Comparison of ENCODE assay signal across 8 mouse cellular contexts in genomic region chr10:80665981-80666733, GRCm38 (mm10). TPM values are rescaled to one million over a fixed set of nuclear protein-coding genes. Genes with fewer than 3 reads are reported as not detected.
DNase-seq lines count a peak whose midpoint lies in the region; ATAC-seq and TF ChIP-seq lines count a peak whose summit lies in the region.

No protein-coding gene starts in this region.

- intact Hi-C loops in gastrocnemius, postnatal 14 days (cut with DNase I; ENCODE audit: low total_unique reads): no loop called here

- no peak for TF ChIP-seq POLR2A in lung, adult 2 months (IDR thresholded peaks at IDR 0.05; ENCODE audit: borderline replicate concordance, extremely low read depth, low read depth, low read length)

- DNase-seq in gastrocnemius, adult 18-20 months (ENCODE audit: low spot score): peak; percentile 28
- no peak for DNase-seq in gastrocnemius, postnatal 14 days
- DNase-seq in lung, adult 2 months: peak; percentile 33
- no peak for DNase-seq in lung, postnatal 25 days (ENCODE audit: low spot score)
- DNase-seq in kidney, postnatal 0 days (ENCODE audit: low spot score): no peak
- DNase-seq in thymus, postnatal 10 days (ENCODE audit: low spot score in 2 of 2): no peak
- no peak for DNase-seq in testis, postnatal 10 days (ENCODE audit: low spot score)

- H3K36me3 ChIP-seq in kidney, postnatal 0 days (ENCODE audit: insufficient read depth, low read length): peaks cover 45% of the 10 kb centered on the region

- peaks cover 61% of the 10 kb centered on the region for H3K4me1 ChIP-seq in lung, adult 2 months (ENCODE audit: control insufficient read depth, insufficient read depth, low read length)
- peaks cover 39% of the 10 kb centered on the region for H3K4me1 ChIP-seq in kidney, postnatal 0 days (replicated peaks; ENCODE audit: insufficient read depth, low read length)

- H3K4me3 ChIP-seq in lung, adult 2 months (replicated peaks; ENCODE audit: extremely low read depth, low read depth, low read length): no peak overlapping the region
- H3K4me3 ChIP-seq in kidney, postnatal 0 days (replicated peaks; ENCODE audit: low read depth, low read length): no peak overlapping the region

- no peak for TF ChIP-seq CTCF in lung, adult 2 months (IDR thresholded peaks at IDR 0.05; ENCODE audit: insufficient read depth, low read length)
- TF ChIP-seq CTCF in kidney, postnatal 0 days (IDR thresholded peaks at IDR 0.05; ENCODE audit: low read depth): peak; percentile 43; the same call in 1 of the 2 replicates

- 51% methylated on average over 10 of the region's 10 CpGs for WGBS in lung, adult 2 months
- WGBS in kidney, postnatal 0 days: 52% methylated on average over 10 of the region's 10 CpGs

- peak overlapping the region; percentile 93 for H3K27ac ChIP-seq in kidney, postnatal 0 days

- H3K27me3 ChIP-seq in kidney, postnatal 0 days (ENCODE audit: insufficient read depth, low read length): no peaks in the 10 kb centered on the region

- 0 out of 2 replicates have a peak overlapping the region, but pooled peaks have one; percentile 4 for H3K9ac ChIP-seq in kidney, postnatal 0 days (ENCODE audit: low read depth, low read length)

- H3K4me2 ChIP-seq in kidney, postnatal 0 days (ENCODE audit: low read length): no peak overlapping the region

- no peaks in the 10 kb centered on the region for H3K9me3 ChIP-seq in kidney, postnatal 0 days (replicated peaks; ENCODE audit: low read length)

- ATAC-seq in kidney, postnatal 0 days (replicated peaks; ENCODE audit: low FRiP score, low read depth): no peak
- ATAC-seq in megakaryocyte progenitor cell, adult 5-6 weeks (replicated peaks; ENCODE audit: poor library complexity): peak; percentile 38

RNA-seq across cellular contexts. Expression of gene Btbd2, which starts 9.3 kb away (rescaled TPM):
- 10 to 100 TPM; 38.5 to 40.0 TPM for total RNA-seq in gastrocnemius, adult 18-20 months (2021)
- total RNA-seq in gastrocnemius, postnatal 14 days (2021): 10 to 100 TPM; 30.1 to 34.4 TPM
- polyA plus RNA-seq in lung, adult 2 months (2012; rRNA removed): 87.0 and 91.3 TPM in 2 replicates
- polyA plus RNA-seq in kidney, postnatal 0 days (2015; fragmentation: Nextera tagmentation; extraction: Ambion mirVana): 62.7 and 64.5 TPM in 2 replicates
- total RNA-seq in megakaryocyte progenitor cell, adult 5-6 weeks (2015): 10.5 and 13.2 TPM in 2 replicates
- total RNA-seq in megakaryocyte progenitor cell, adult 5-6 weeks (2017): 19.9 and 25.7 TPM in 2 replicates

RNA-seq across cellular contexts. Expression of gene Mknk2, which starts 11.8 kb away (rescaled TPM):
- 100 to 1,000 TPM; 244 to 292 TPM for total RNA-seq in gastrocnemius, adult 18-20 months (2021)
- total RNA-seq in gastrocnemius, postnatal 14 days (2021): 100 to 1,000 TPM; 167 to 186 TPM
- 267 and 338 TPM in 2 replicates for polyA plus RNA-seq in lung, adult 2 months (2012; rRNA removed)
- 75.8 and 85.5 TPM in 2 replicates for polyA plus RNA-seq in kidney, postnatal 0 days (2015; fragmentation: Nextera tagmentation; extraction: Ambion mirVana)
- 40.1 and 46.2 TPM in 2 replicates for total RNA-seq in megakaryocyte progenitor cell, adult 5-6 weeks (2015)
- 32.8 and 44.4 TPM in 2 replicates for total RNA-seq in megakaryocyte progenitor cell, adult 5-6 weeks (2017)

RNA-seq across cellular contexts. Expression of gene Mob3a, which starts 35.6 kb away (rescaled TPM):
- total RNA-seq in gastrocnemius, adult 18-20 months (2021): 1 to 10 TPM; 2.3 to 4.1 TPM
- 1 to 10 TPM; 5.5 to 7.4 TPM for total RNA-seq in gastrocnemius, postnatal 14 days (2021)
- 51.5 and 52.4 TPM in 2 replicates for polyA plus RNA-seq in lung, adult 2 months (2012; rRNA removed)
- 22.3 and 26.7 TPM in 2 replicates for polyA plus RNA-seq in kidney, postnatal 0 days (2015; fragmentation: Nextera tagmentation; extraction: Ambion mirVana)
- 26.4 and 31.9 TPM in 2 replicates for total RNA-seq in megakaryocyte progenitor cell, adult 5-6 weeks (2015)
- 34.9 and 39.0 TPM in 2 replicates for total RNA-seq in megakaryocyte progenitor cell, adult 5-6 weeks (2017)

RNA-seq across cellular contexts. Expression of gene Izumo4, which starts 35.8 kb away (rescaled TPM):
- 1 to 10 TPM in 1 of 2 experiments, under 1 TPM in 1; 0.91 to 1.9 TPM for total RNA-seq in gastrocnemius, adult 18-20 months (2021)
- 1 to 10 TPM; 3.2 to 3.5 TPM for total RNA-seq in gastrocnemius, postnatal 14 days (2021)
- polyA plus RNA-seq in lung, adult 2 months (2012; rRNA removed): 61.9 and 70.8 TPM in 2 replicates
- polyA plus RNA-seq in kidney, postnatal 0 days (2015; fragmentation: Nextera tagmentation; extraction: Ambion mirVana): 22.4 and 24.5 TPM in 2 replicates
- 7.0 and 13.6 TPM in 2 replicates for total RNA-seq in megakaryocyte progenitor cell, adult 5-6 weeks (2015)
- 1.7 and 4.3 TPM in 2 replicates for total RNA-seq in megakaryocyte progenitor cell, adult 5-6 weeks (2017)

RNA-seq across cellular contexts. Expression of gene Csnk1g2, which starts 43.5 kb away (rescaled TPM):
- 100 to 1,000 TPM in 1 of 2 experiments, 10 to 100 TPM in 1; 97.2 to 128 TPM for total RNA-seq in gastrocnemius, adult 18-20 months (2021)
- total RNA-seq in gastrocnemius, postnatal 14 days (2021): 100 to 1,000 TPM in 1 of 2 experiments, 10 to 100 TPM in 1; 94.3 to 105 TPM
- polyA plus RNA-seq in lung, adult 2 months (2012; rRNA removed): 246 and 276 TPM in 2 replicates
- polyA plus RNA-seq in kidney, postnatal 0 days (2015; fragmentation: Nextera tagmentation; extraction: Ambion mirVana): 137 and 139 TPM in 2 replicates
- 39.1 and 43.1 TPM in 2 replicates for total RNA-seq in megakaryocyte progenitor cell, adult 5-6 weeks (2015)
- 127 and 171 TPM in 2 replicates for total RNA-seq in megakaryocyte progenitor cell, adult 5-6 weeks (2017)

Comparison
In these comparisons a context has a peak if more than half of its experiments do, and no peak if none do; other contexts are left out.
1. DNase-seq: peak in gastrocnemius, adult 18-20 months (single experiment) and lung, adult 2 months (single experiment); none in gastrocnemius, postnatal 14 days (single experiment), lung, postnatal 25 days (single experiment), kidney, postnatal 0 days (single experiment), thymus, postnatal 10 days (0 of 2) and testis, postnatal 10 days (single experiment).